Mouse (Mus musculus): ENCODE measurements around the gene Nkpd1.
"Not testable (repeated sequence)": the region's sequence is repeated elsewhere in the genome, so short reads cannot be mapped to it uniquely, and the experiment has no call there.

Gene Nkpd1

DNA sequence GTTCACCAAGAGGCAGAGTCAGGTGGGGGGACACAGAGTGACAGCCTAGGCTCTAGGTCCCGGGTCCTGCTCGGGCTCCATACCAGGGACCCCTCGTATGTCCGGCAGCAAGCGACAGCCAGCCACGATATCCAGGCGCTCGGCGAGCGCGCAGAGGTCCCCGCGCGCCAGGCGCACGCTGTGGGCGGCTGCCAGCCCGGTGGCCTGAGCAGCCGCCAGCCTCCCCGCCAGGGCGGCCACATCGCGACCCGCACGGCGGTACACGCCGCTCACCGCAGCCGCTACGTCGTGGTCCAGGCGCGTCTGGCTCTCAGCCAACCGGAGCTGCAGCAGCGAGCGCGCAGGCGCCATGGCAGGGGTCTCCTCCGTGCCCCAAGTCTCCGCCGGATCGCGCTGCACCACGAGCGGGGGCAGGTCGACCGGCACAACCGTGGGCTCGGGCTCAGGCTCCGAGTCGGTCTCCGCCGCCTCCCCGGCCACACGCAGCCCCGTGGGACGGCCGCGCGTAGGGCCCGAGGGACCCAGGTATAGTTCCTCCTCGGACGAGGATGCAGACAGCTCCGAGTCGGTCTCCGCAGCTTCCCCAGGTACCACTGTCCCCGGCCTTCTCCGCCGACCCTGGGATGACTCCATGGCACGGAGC is 10.5 kb upstream of the Nkpd1 start:
- DNase-seq: peak; percentile 82

DNA sequence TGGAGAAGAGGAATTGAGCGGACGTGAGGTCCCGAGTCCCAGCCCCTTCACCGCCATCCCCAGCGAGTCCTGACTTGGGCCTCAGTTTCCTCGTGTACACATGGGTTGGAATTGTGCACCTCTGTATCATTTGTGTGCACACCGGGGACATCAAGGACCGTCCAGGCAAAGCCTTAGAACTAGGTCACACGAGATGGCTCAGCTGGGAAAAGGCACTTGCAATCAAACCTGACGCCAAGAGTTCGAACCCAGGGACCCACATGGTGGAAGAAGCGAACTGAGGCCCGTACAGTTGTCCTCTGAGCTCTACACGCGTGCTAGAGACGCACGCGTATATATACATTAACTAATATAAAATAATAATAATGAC is 10.0 kb upstream of the Nkpd1 start:
- DNase-seq: no peak

DNA sequence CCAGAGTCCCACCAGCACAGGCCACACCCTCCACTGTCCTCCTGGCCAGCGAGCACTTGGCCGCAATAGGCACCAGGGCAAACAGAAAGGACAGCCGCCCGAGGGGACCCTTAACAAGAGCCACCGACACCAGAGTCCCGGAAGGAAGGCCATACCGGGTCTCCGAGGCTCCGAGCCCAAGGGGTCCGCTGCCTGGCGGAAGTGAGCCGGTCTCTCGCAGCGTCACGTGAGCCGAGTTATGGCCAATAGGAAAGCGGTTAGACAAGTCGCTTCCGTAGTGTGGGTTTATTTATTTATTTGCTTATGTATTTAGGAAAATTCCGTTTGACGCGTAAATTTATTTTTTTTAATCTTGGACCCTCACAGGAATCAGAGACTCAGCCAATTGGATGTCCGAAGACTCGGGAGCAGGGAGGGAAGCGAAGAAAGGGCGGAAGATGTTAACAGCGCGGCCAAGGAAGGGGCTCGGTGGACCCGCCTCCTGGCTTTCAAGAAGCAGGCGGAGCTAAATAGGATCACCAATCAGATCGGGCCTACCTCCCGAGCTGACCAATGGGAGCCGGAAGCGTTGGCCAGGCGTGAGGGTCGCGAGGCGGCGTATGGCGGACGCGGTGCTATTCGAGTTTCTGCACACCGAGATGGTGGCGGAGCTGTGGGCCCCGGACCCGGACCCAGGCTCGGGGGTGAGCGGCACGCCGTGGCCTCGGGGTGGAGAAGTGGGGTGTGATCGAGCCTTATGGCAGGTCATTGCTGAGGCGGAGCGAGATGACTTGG is 9.3 kb upstream of the Nkpd1 start, which contains the start of the genes Bloc1s3 and Trappc6a:
TSS of gene Bloc1s3 (minus strand) at position 218 of the 774 bp plus-strand sequence.
TSS of gene Trappc6a (plus strand) at position 246 of the 774 bp plus-strand sequence.
- DNase-seq: peak; percentile 88

GRCm38 (mm10) chr7:19508924-19509568 is 8.6 kb upstream of the Nkpd1 start:
- no peak for DNase-seq

- DNase-seq: no peak
Observed at GRCm38 (mm10) chr7:19509786-19510185, 7.9 kb upstream of the Nkpd1 start.

- DNase-seq: not testable (repeated sequence)
Observed at GRCm38 (mm10) chr7:19511934-19512333, 5.7 kb upstream of the Nkpd1 start.

DNA sequence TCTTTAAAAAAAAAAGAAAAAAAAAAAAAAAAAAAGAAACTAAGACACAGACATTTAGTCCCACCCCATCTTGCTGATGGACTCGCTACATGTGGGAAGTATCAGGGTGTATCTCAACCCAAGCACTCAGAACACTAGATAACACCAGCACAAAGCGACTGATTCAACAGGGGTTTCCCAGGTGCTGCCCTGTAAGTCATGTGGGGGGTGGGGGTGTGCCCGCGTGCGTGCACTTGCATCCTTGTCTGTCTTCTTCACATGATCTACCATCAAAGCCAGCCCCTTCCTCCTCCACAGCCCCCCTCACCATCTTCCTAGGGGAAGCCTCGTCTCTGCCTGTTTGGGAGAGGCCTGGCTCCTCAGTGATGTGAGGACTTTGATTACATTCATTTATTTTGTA is 5.3 kb upstream of the Nkpd1 start:
- no peak for DNase-seq

DNA sequence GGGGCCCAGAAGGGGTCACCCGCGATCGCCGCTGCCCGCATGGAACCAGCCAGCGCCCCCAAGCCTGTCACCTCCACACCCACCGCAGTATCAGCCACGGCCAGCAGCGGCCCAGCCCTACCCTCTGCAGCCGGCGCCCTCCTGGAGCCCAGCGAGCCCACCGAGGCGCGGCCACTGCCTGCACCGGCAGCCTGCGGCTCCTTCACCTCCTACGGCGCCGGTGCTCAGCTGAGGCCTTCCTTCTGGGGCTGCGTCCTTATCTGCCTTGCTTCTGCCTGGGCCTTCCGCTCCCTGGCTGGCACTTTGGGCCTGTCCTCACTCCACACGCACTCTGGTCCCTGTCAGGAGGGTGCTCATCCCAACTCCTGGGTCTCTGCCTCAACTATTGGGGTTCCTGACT is 2.4 kb downstream of the Nkpd1 start:
- no peak for DNase-seq

- no peak for DNase-seq
Observed at GRCm38 (mm10) chr7:19523017-19523756, 5.5 kb downstream of the Nkpd1 start.

DNA sequence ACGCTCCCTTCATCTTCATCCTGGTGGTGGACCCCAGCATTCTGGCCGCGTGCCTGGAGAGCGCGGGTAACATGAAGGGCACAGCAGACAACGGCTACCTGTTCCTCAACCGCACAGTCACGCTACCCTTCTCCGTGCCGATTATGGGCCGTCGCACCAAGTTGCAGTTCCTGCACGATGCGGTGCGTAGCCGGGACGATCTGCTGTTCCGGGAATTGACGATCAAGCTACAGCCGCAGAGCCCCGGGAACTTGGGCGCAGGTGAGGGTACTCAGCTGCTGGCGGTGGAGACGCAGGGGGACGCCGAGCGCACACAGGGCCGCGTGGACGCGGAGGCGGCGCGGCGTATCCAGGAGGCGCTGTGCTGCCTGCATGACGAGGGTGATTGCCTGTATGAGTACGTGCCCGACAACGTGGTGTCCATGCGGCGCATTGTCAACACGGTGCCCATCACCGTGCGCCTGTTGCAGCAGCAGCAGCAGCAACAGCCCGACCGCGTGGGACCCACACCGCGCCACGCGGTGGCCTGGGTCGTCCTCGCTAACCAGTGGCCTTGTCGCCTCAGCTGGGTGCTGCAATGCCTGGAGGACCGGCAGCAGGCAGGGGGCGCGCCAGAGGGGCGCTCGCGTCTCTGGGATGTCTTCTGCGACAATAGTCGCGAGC is 6.2 kb downstream of the Nkpd1 start:
- DNase-seq: peak; percentile 81

- no peak for DNase-seq
Observed at GRCm38 (mm10) chr7:19524420-19525104, 6.9 kb downstream of the Nkpd1 start.

DNA sequence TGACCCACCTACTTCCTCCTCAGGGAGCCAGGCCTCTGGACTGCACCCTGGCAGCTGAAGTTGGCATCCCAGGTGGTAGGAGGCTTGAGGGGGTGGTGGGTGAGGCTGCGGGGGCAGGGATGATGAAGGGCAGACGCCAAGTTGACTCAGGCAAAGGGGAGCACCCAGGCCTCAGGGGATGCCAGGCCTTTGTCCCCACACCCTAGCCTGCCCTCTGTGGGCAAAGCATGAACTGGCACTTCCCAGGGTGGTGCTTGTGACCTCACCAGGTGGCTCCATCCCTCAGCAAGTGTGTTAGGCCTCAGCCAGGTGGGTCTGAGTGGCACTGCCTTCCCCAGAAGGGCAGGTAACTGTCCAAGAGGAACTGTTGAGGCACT is 7.5 kb downstream of the Nkpd1 start:
- no peak for DNase-seq

- DNase-seq: no peak
Observed at GRCm38 (mm10) chr7:19531077-19531476, 13.4 kb downstream of the Nkpd1 start.

DNA sequence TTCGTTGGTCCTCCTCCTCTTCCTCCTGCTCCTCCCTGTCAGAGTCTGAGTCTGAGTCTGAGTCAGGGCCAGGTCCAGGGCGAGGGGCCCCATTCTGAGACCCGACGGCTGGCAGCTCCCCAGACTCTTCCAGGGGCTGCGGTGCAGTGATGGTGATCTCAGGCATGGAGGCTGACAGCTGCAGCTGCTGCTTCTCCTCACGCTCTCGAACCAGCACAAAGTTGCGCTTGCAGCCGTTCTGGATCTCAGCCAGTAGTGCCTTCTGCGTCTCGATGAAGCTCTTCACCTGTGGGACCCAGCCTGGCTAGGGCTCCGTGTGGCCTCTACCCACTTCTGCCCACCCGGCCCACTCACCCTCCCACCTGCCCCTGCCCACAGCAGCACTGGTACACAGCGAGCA is 14.6 kb downstream of the Nkpd1 start:
- no peak for DNase-seq

DNA sequence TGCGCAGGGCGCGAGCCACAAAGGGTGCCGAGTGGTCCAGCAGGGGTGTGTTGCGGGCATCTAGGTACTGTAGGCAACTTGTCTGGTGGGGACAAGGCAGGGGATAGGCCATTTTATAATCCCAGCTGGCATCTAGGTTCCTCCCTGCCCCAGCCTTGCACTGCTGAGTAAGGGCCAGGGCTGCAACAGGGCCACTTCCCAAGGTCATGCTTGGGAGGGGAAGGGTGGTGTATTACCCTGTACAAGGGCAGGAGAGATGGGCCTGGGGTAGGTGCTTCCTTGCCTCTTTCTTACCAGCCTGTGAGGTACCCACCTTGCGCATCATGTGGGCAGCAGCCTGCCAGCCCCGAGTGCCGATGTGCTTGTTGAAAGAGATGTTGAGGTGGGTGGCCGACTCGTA is 17.0 kb downstream of the Nkpd1 start:
- DNase-seq: no peak

DNA sequence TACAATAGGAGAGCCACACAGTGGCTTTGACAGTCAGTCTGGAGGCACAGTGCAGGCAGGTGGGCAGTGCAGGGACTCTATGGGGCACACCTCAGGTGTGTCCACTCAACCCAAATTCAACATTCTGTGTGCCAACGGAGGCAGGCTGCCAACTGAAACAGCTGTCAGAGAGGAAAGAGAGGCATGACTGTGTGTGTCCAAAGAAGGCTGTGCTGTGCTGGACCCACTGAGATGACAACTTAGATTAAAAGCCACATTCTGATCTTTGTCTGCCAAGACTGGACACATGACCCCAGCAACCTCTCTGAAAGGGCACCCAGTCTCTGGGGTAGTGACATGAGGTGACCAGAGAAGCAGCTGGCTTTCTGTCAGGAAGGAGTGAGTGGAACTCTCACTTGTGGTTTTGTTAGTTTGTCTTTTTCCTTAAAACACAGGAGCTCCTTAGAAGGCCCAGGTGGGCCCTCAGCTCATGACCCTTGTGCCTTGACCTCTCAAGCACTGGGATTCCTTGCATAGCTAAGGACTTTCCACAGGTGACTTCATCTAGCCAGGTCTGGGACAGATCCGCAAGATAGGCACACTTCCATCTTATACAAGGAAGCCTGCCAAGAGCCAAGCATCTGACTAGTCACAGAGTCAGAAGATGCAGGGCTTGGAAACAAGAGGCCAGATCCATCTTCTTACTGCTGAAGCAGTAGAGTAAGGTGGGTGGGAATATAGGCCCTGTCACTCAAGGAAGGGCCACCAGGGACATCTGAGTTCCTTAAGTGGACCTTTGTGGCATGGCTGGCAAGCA is 23.3 kb downstream of the Nkpd1 start:
- DNase-seq: no peak

DNA sequence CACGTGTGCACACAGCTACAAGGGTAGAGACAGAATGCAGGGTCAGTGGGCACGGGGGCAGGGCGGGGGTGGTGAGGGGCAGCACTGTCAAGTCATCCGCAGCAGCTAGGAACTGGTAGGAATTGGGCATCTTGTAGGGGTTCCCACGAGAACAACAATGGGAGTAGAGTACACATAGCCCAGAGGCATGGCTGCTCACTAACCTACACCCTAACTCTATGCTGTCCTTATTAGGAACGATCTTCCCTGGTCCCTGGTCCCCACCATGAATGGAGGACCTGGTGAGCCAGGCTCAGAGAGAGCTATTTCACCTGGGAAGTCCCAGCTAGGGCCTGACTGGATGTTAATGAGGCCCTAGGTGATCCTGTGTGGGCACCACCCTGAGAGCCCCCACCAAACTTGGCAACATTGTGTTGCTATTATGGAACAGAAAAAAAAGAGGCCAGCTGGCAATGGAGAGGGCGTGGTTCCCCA is 24.1 kb downstream of the Nkpd1 start:
- DNase-seq: no peak

- DNase-seq: no peak
Observed at GRCm38 (mm10) chr7:19542155-19542691, 24.6 kb downstream of the Nkpd1 start.

DNA sequence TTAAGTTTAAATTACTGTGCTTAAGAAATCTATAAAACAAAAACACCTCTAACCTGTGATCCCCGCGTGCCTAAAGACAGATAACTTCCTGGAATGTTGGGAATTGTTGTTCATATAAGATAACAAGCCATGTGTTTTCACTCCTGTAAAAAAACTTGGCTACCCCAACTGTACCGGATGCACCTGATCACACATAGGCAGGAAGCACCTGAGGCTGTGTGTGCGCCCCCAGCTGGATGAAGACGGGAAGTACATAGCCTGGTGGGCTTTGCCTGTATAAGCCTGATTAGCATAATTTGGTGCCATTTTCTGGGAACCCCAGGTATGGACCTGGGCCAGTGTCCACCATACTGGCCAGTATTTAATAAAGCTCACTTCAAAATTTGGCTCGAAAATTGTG is 25.9 kb downstream of the Nkpd1 start:
- DNase-seq: no peak

GRCm38 (mm10) chr7:19546007-19546406 is 28.4 kb downstream of the Nkpd1 start:
- DNase-seq: no peak

All from right cerebral cortex, postnatal 4 days (tissue).